Mouse (Mus musculus) stomach, embryonic 15.5 days (tissue): ENCODE data around the gene Tcp11l1. TPM values are rescaled to one million over a fixed set of nuclear protein-coding genes. Genes with fewer than 3 reads are reported as not detected.

Experiments used
- ATAC-seq: fragments of 200-750 bp; cut with Nextera tagmentation; 2 replicates; pipeline ENCODE4 v1.8.0; 2017; ENCODE audit warnings: low read depth, moderate number of reproducible peaks, moderate TSS enrichment; ENCODE audit not compliant: insufficient read depth, low FRiP score
- H3K27ac ChIP-seq: fragments of 300-500 bp; sonication (generic); 2 replicates; pipeline ENCODE4 v1.5.1; 2015; ENCODE audit warnings: mild to moderate bottlenecking, inconsistent platforms
- H3K27me3 ChIP-seq: fragments of 300-500 bp; sonication (generic); replicated peaks from 2 replicates; pipeline ENCODE4 v1.6.1; 2015; ENCODE audit warnings: inconsistent platforms
- H3K36me3 ChIP-seq: fragments of 300-500 bp; sonication (generic); 2 replicates; pipeline ENCODE4 v1.6.1; 2015; ENCODE audit warnings: inconsistent platforms
- H3K4me1 ChIP-seq: fragments of 300-500 bp; sonication (generic); 2 replicates; pipeline ENCODE4 v1.6.1; 2015; ENCODE audit warnings: inconsistent platforms
- H3K4me2 ChIP-seq: fragments of 300-500 bp; sonication (generic); 2 replicates; pipeline ENCODE4 v1.6.1; 2015; ENCODE audit warnings: mild to moderate bottlenecking, inconsistent platforms
- H3K4me3 ChIP-seq: fragments of 300-500 bp; sonication (generic); replicated peaks from 2 replicates; pipeline ENCODE4 v1.5.1; 2015; ENCODE audit warnings: inconsistent platforms
- H3K9ac ChIP-seq: fragments of 300-500 bp; sonication (generic); 2 replicates; pipeline ENCODE4 v1.6.1; 2015; ENCODE audit warnings: inconsistent platforms
- H3K9me3 ChIP-seq: fragments of 300-500 bp; sonication (generic); 2 replicates; pipeline ENCODE4 v1.6.1; 2016; ENCODE audit warnings: inconsistent platforms
- WGBS: fragments of 180-500 bp; shearing (Covaris S2); methylation state at CpG from one replicate; pipeline ENCODE4 v1.1.7; 2015; 5-methylcytosine and 5-hydroxymethylcytosine counted together
- polyA plus RNA-seq: library from polyadenylated mRNA; unstranded; fragments of >200 nt; fragmentation: Nextera tagmentation; extraction: Ambion mirVana; gene quantifications from 2 replicates; pipeline ENCODE4 v1.2.1, GENCODE M21; 2015

Gene Tcp11l1
- polyA plus RNA-seq, 1 experiment from 2014 or later: 36.6 TPM

GRCm38 (mm10) chr2:104709786-104710337, 2.1 kb downstream of the Tcp11l1 start:
- 0 out of 2 replicates have a peak, but pooled peaks cover 4% of the 10 kb centered on the region for H3K4me1 ChIP-seq
- H3K4me3 ChIP-seq: no peak overlapping the region
- H3K9ac ChIP-seq: no peak overlapping the region
- H3K27me3 ChIP-seq: no peaks in the 10 kb centered on the region
- no peaks in the 10 kb centered on the region for H3K9me3 ChIP-seq
- H3K27ac ChIP-seq: no peak overlapping the region
- no peaks in the 10 kb centered on the region for H3K36me3 ChIP-seq
- WGBS: 65% methylated on average over 6 of the region's 6 CpGs
- no peak overlapping the region for H3K4me2 ChIP-seq
- ATAC-seq: no peak

- H3K27ac ChIP-seq: no peak overlapping the region
- no peak overlapping the region for H3K4me2 ChIP-seq
- H3K36me3 ChIP-seq: no peaks in the 10 kb centered on the region
- H3K27me3 ChIP-seq: no peaks in the 10 kb centered on the region
- no peaks in the 10 kb centered on the region for H3K4me1 ChIP-seq
- no peaks in the 10 kb centered on the region for H3K9me3 ChIP-seq
- no peak for ATAC-seq
- WGBS: 42% methylated on average over 3 of the region's 3 CpGs
- no peak overlapping the region for H3K4me3 ChIP-seq
- no peak overlapping the region for H3K9ac ChIP-seq
These were observed 7.6 kb downstream of the Tcp11l1 start for GRCm38 (mm10) chr2:104704355-104704754.

- H3K27me3 ChIP-seq: no peaks in the 10 kb centered on the region
These were observed 8.8 kb downstream of the Tcp11l1 start for GRCm38 (mm10) chr2:104703158-104703557.

DNA sequence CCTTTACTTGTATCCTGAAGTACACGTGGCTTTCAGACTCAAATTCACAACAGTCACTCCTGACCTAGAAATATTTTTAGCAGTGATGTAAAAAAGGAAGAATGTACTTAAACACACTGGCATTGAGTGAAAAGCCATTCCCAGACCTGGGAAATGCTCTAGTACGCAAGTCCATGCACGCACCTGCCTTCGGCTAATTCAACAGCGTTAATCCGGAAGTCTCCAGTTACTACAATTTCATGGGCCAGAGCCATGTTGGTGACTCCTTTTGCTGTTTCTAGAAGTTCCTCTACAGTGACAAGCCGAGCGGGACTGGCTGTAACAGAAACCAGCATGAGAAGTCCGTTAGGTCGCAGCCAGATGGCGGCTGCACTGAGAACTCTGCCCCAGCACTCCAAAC, 12.3 kb downstream of the Tcp11l1 start:
- Histone ChIP-seq H3K4me1 (no peaks in the 10 kb centered on the region), H3K27ac (no peak overlapping the region), H3K36me3 (no peaks in the 10 kb centered on the region), H3K4me3 (no peak overlapping the region), H3K27me3 (no peaks in the 10 kb centered on the region), H3K9me3 (no peaks in the 10 kb centered on the region), H3K4me2 (no peak overlapping the region), H3K9ac (no peak overlapping the region)
- 79% methylated on average over 11 of the region's 11 CpGs for WGBS
- no peak for ATAC-seq

More at GRCm38 (mm10) chr2:104703158-104703557, 8.8 kb downstream of the Tcp11l1 start:
- Histone ChIP-seq H3K4me2 (no peak overlapping the region), H3K9me3 (no peaks in the 10 kb centered on the region), H3K27ac (no peak overlapping the region), H3K36me3 (no peaks in the 10 kb centered on the region), H3K9ac (no peak overlapping the region), H3K4me3 (no peak overlapping the region), H3K4me1 (no peaks in the 10 kb centered on the region)
- no peak for ATAC-seq
- 81% methylated on average over 3 of the region's 3 CpGs for WGBS

DNA sequence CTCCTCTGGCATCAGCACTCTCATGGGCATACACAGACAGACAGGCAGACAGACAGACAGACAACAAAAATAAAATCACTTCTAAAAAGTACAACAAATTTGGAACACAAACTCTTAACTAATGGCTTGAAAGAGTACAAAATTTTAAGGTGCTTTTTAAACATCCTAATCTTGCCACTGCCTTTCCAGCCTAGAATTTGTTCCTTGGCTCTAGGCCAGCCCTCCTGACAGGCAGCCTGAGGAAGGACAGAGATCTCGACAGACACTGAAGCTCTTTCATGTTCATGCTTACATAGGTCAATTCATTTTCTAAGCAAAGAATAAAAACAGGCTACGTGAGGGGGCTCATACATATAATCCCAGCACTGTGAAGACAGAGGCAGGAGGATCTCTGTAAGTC, 19.4 kb downstream of the Tcp11l1 start:
- no peak for ATAC-seq
- 47% methylated on average over 2 of the region's 2 CpGs for WGBS
- Histone ChIP-seq H3K27ac (no peak overlapping the region), H3K9ac (no peak overlapping the region), H3K9me3 (no peaks in the 10 kb centered on the region), H3K4me1 (no peaks in the 10 kb centered on the region), H3K36me3 (no peaks in the 10 kb centered on the region), H3K27me3 (no peaks in the 10 kb centered on the region), H3K4me3 (no peak overlapping the region), H3K4me2 (no peak overlapping the region)

DNA sequence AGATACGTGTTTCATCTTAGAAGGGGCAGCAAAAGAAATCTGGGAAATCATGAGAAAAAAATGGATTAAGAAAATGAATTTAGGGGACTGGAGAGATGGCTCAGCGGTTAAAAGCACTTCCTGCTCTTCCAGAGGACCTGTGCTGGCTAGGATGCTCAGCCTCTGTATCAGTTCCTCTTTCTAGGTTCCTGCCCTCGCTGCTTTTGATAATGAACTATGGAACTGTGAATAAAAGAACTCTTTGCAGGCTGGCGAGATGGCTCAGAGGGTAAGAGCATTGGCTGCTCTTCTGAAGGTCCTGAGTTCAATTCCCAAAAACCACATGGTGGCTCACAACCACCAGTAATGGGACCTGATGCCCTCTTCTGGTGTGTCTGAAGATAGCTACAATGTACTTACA, 21.2 kb downstream of the Tcp11l1 start:
- ATAC-seq: no peak
- no peaks in the 10 kb centered on the region for H3K4me1 ChIP-seq
- 74% methylated on average over 4 of the region's 4 CpGs for WGBS
- no peaks in the 10 kb centered on the region for H3K27me3 ChIP-seq
- no peaks in the 10 kb centered on the region for H3K36me3 ChIP-seq
- no peak overlapping the region for H3K4me3 ChIP-seq
- H3K27ac ChIP-seq: no peak overlapping the region
- no peaks in the 10 kb centered on the region for H3K9me3 ChIP-seq
- no peak overlapping the region for H3K4me2 ChIP-seq
- H3K9ac ChIP-seq: no peak overlapping the region

DNA sequence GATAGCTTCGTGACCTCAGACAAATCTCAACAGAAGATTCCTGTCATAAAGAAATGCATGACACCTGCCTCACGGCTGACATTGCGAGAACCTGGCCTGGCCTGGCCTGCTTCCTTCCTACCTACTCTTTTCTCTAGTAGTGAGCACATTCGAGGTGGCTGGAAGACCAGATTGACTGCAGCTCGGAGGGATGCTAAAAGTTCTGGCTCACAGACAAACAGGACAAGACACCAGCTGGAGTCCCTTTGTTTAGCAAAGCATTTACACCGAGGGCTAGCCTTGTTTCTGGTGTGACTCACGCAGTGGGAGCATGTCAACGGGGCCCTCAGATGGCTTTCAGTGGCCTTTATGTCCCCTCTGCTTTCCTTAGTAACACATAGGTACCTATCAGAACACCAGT, 23.2 kb downstream of the Tcp11l1 start:
- 72% methylated on average over 8 of the region's 8 CpGs for WGBS
- Histone ChIP-seq H3K9me3 (no peaks in the 10 kb centered on the region), H3K27me3 (no peaks in the 10 kb centered on the region), H3K27ac (no peak overlapping the region), H3K36me3 (no peaks in the 10 kb centered on the region), H3K4me1 (no peaks in the 10 kb centered on the region), H3K9ac (no peak overlapping the region), H3K4me2 (no peak overlapping the region), H3K4me3 (no peak overlapping the region)
- ATAC-seq: no peak

DNA sequence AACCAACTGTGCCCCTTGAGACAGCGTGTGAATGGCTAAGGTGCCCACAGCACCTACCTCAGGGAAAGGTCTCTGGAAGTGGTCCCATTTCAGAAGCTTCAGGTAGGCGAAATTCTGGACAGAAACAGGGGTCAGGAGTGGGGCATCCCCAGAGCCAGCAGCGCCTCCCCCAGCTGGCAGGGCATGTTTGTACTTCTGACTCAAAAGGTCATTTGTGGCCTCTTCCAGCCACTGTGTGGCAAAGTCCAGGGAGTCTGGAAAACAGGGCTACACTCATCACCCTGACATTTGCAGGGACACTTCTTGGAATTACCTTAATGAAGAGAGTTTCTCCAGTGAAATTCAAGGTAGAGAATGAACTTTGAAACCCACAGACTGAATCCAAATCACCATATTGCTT, 23.6 kb downstream of the Tcp11l1 start:
- H3K9me3 ChIP-seq: no peaks in the 10 kb centered on the region
- H3K27me3 ChIP-seq: no peaks in the 10 kb centered on the region
- H3K36me3 ChIP-seq: no peaks in the 10 kb centered on the region
- no peak overlapping the region for H3K9ac ChIP-seq
- no peak for ATAC-seq
- H3K4me1 ChIP-seq: no peaks in the 10 kb centered on the region
- WGBS: 75% methylated on average over 3 of the region's 3 CpGs
- H3K4me3 ChIP-seq: no peak overlapping the region
- no peak overlapping the region for H3K27ac ChIP-seq
- no peak overlapping the region for H3K4me2 ChIP-seq

- Histone ChIP-seq H3K4me2 (no peak overlapping the region), H3K9me3 (no peaks in the 10 kb centered on the region), H3K4me3 (no peak overlapping the region), H3K36me3 (no peaks in the 10 kb centered on the region), H3K4me1 (no peaks in the 10 kb centered on the region), H3K27me3 (no peaks in the 10 kb centered on the region), H3K9ac (no peak overlapping the region), H3K27ac (no peak overlapping the region)
- ATAC-seq: no peak
- 59% methylated on average over 3 of the region's 3 CpGs for whole genome bisulfite sequencing
These were observed 24.7 kb downstream of the Tcp11l1 start for GRCm38 (mm10) chr2:104687261-104687660.

- WGBS: 5% methylated on average over 13 of the region's 13 CpGs
- H3K27me3 ChIP-seq: no peaks in the 10 kb centered on the region
- H3K36me3 ChIP-seq: peaks cover 4% of the 10 kb centered on the region; the same call in 1 of the 2 replicates
- H3K9me3 ChIP-seq: no peaks in the 10 kb centered on the region
- no peaks in the 10 kb centered on the region for H3K4me1 ChIP-seq
- ATAC-seq: peak; percentile 81
- H3K27ac ChIP-seq: no peak overlapping the region
- no peak overlapping the region for H3K4me2 ChIP-seq
- H3K9ac ChIP-seq: no peak overlapping the region
- H3K4me3 ChIP-seq: no peak overlapping the region
These were observed 26.6 kb downstream of the Tcp11l1 start for GRCm38 (mm10) chr2:104685418-104685817.

DNA sequence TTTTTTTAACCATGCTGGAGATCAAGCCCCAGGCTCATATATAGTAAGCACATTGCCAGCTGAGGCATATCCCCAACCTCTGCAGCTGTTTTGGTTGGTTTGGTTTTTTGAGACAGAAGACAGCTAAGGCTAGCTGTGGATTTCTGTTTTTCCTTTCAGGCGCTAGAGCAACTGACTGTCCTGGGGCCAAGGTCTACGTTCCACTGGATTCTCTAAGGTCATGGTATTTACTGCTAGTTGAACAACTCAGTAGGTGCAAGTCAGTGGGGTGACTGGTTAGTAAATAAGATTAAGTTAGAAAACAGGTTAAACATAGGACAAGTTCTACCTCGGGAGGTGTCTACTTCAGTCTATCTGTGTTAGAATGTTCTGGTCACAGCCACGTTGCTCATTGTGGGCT, 27.2 kb downstream of the Tcp11l1 start:
- Histone ChIP-seq H3K27me3 (no peaks in the 10 kb centered on the region), H3K4me2 (no peak overlapping the region), H3K9ac (no peak overlapping the region), H3K27ac (no peak overlapping the region), H3K36me3 (peaks cover 4% of the 10 kb centered on the region; the same call in 1 of the 2 replicates), H3K4me3 (no peak overlapping the region), H3K9me3 (no peaks in the 10 kb centered on the region), H3K4me1 (no peaks in the 10 kb centered on the region)
- 80% methylated on average over 4 of the region's 4 CpGs for WGBS
- no peak for ATAC-seq

DNA sequence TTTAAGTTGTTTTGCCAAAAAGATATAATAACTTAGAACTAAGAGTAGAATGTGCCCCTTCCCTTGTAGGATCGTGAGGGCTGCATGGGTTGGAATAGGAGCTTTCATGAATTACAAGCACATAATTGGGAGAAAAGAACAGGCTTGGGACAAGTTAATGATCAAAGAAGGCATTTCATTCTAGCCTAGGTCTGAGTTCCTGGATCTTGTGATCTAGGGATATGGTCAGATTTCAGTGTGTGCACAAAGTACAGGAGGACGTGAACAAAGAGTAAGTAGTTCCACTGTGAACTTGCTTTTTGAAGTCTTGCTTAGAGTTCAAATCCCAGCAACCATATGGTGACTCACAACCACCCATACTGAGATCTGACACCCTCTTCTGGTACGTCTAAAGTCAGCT, 34.6 kb downstream of the Tcp11l1 start:
- Histone ChIP-seq H3K27ac (no peak overlapping the region), H3K36me3 (peaks cover 4% of the 10 kb centered on the region; the same call in 1 of the 2 replicates), H3K27me3 (no peaks in the 10 kb centered on the region), H3K4me1 (no peaks in the 10 kb centered on the region), H3K4me2 (no peak overlapping the region), H3K4me3 (no peak overlapping the region), H3K9me3 (no peaks in the 10 kb centered on the region), H3K9ac (no peak overlapping the region)
- ATAC-seq: no peak
- 76% methylated on average over 3 of the region's 3 CpGs for WGBS

DNA sequence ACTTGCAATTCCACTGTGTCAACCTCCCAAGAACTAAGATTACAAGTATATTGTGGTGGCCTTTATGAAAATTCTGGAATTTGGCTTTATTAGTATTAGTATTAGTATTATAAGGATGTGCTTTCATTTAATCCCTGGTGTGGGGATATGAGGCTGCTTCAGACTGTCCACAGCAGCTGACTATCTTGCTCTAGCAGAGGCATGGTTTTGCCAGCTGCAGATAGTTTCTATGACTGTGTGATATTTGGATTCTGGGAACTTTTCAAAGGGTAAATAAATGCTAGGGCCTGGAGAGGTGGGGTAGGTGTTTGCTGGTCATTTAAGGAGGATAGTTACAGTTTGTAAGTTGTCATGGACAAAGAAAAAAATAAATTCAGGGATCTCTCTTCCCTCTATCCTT, 40.2 kb downstream of the Tcp11l1 start:
- H3K9ac ChIP-seq: no peak overlapping the region
- no peaks in the 10 kb centered on the region for H3K4me1 ChIP-seq
- no peaks in the 10 kb centered on the region for H3K36me3 ChIP-seq
- no peaks in the 10 kb centered on the region for H3K9me3 ChIP-seq
- H3K4me3 ChIP-seq: no peak overlapping the region
- H3K4me2 ChIP-seq: no peak overlapping the region
- H3K27me3 ChIP-seq: no peaks in the 10 kb centered on the region
- H3K27ac ChIP-seq: no peak overlapping the region
- no peak for ATAC-seq
